Mouse (Mus musculus) kidney, postnatal 0 days (tissue): ENCODE results near the gene Slc6a3. TPM values are rescaled to one million over a fixed set of nuclear protein-coding genes. Genes with fewer than 3 reads are reported as not detected.

Source experiments
- ATAC-seq: fragments of 200-750 bp; cut with Nextera tagmentation; replicated peaks from 2 replicates; pipeline ENCODE4 v1.8.0; 2017; ENCODE audit warnings: low read depth, moderate number of reproducible peaks, moderate TSS enrichment, moderate library complexity; ENCODE audit not compliant: low FRiP score
- DNase-seq: peaks from one replicate; pipeline ENCODE4 v3.0.0-alpha.2; 2016; ENCODE audit warnings: low spot score
- H3K27ac ChIP-seq: fragments of 300-500 bp; sonication (generic); 2 replicates; pipeline ENCODE4 v1.5.1; 2014; ENCODE audit warnings: mild to moderate bottlenecking
- H3K27me3 ChIP-seq: fragments of 300-500 bp; sonication (generic); 2 replicates; pipeline ENCODE4 v1.6.1; 2014; ENCODE audit warnings: low read length, mixed read lengths; ENCODE audit not compliant: insufficient read depth
- H3K36me3 ChIP-seq: fragments of 300-500 bp; sonication (generic); 2 replicates; pipeline ENCODE4 v1.6.1; 2014; ENCODE audit warnings: low read length, mixed read lengths; ENCODE audit not compliant: insufficient read depth
- H3K4me1 ChIP-seq: fragments of 300-500 bp; sonication (generic); replicated peaks from 2 replicates; pipeline ENCODE4 v1.6.1; 2014; ENCODE audit warnings: antibody characterized with exemption, low read length, mixed read lengths; ENCODE audit not compliant: insufficient read depth
- H3K4me2 ChIP-seq: fragments of 300-500 bp; sonication (generic); 2 replicates; pipeline ENCODE4 v1.6.1; 2014; ENCODE audit warnings: mild to moderate bottlenecking, low read length, moderate library complexity, mixed read lengths
- H3K4me3 ChIP-seq: fragments of 300-500 bp; sonication (generic); replicated peaks from 2 replicates; pipeline ENCODE4 v1.5.1; 2014; ENCODE audit warnings: low read depth, low read length
- H3K9ac ChIP-seq: fragments of 300-500 bp; sonication (generic); 2 replicates; pipeline ENCODE4 v1.6.1; 2014; ENCODE audit warnings: low read depth, low read length
- H3K9me3 ChIP-seq: fragments of 300-500 bp; sonication (generic); replicated peaks from 2 replicates; pipeline ENCODE4 v1.6.1; 2016; ENCODE audit warnings: low read length, inconsistent platforms, mixed read lengths
- CTCF ChIP-seq: IDR thresholded peaks from 2 replicates; pipeline ENCODE4 v1.5.1; 2016; ENCODE audit warnings: antibody characterized with exemption, low read depth, mild to moderate bottlenecking, moderate library complexity
- WGBS: fragments of 180-500 bp; shearing (Covaris S2); extraction: QIAGEN DNeasy Blood & Tissue Kit; methylation state at CpG from one replicate; pipeline ENCODE4 v1.1.7; 2014; 5-methylcytosine and 5-hydroxymethylcytosine counted together
- polyA plus RNA-seq: library from polyadenylated mRNA; unstranded; fragments of >200 nt; fragmentation: Nextera tagmentation; extraction: Ambion mirVana; gene quantifications from 2 replicates; pipeline ENCODE4 v1.2.1, GENCODE M21; 2015

The Slc6a3 gene
- not detected in 2 replicates for polyA plus RNA-seq

DNA sequence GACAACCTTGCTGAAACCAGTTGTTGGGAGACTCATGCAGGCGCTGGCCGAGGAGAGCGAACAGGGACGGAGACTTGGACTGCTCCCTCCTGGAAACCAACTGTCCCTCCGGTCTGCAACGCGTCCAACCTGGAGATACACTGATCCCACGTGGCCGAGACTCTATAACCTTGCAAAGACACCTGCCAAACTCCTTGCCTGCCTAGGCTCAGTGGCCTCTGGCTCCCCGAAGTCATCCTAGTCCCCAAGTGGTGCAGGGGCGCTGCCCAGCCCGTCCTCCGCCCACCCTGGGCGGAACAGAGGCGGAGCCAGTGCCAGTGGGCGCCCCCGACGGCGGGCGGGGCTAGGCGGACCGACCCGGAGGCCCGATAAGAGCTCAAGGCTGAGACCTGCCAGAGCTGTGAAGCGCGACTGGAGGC lies at the start of gene Slc6a3:
TSS of gene Slc6a3 (plus strand) at position 345 of the 419 bp plus-strand sequence.
- WGBS, result under 1% methylated on average over 26 of the region's 26 CpGs
- ATAC-seq, result peak; percentile 71; the same call in 1 of the 2 replicates
- no peaks in the 10 kb centered on the region for H3K36me3 ChIP-seq
- TF ChIP-seq CTCF, result no peak
- no peak within 1 kb of the TSS for H3K27ac ChIP-seq
- H3K4me2 ChIP-seq, result peak within 1 kb of the TSS; percentile 67
- H3K27me3 ChIP-seq, result peaks cover 28% of the 10 kb centered on the region; the same call in 1 of the 2 replicates
- H3K4me1 ChIP-seq, result 0 out of 2 replicates have a peak, but pooled peaks cover 3% of the 10 kb centered on the region
- DNase-seq, result peak; percentile 20
- no peak within 1 kb of the TSS; the same call in 1 of the 2 replicates for H3K9ac ChIP-seq
- no peaks in the 10 kb centered on the region for H3K9me3 ChIP-seq
- peak within 1 kb of the TSS; percentile 28 for H3K4me3 ChIP-seq

DNA sequence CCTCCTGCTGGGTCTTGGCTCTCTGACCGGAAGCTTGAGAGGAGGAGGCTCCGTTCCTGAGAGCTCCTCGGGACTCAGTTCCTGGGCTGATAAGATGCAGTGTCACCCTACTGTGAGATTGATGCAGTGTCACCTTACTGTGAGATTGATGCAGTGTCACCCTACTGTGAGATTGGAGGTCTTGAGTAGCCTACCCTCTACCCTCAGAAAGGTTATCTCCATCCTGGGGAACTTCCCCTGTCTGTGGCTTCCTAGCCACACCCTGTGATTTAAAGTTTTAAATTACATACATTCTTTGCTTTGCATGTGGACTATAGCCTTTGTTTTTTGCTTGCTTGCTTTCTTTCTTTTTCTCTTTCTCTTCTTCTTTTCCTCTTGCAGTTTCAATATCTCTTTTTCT lies 48.4 kb upstream of the Slc6a3 start:
- Histone ChIP-seq H3K27ac (no peak overlapping the region), H3K4me1 (no peaks in the 10 kb centered on the region), H3K36me3 (peaks cover 33% of the 10 kb centered on the region), H3K9me3 (no peaks in the 10 kb centered on the region), H3K4me2 (no peak overlapping the region), H3K9ac (no peak overlapping the region), H3K27me3 (no peaks in the 10 kb centered on the region), H3K4me3 (no peak overlapping the region)
- DNase-seq, result no peak
- WGBS, result 64% methylated on average over 3 of the region's 3 CpGs
- no peak for TF ChIP-seq CTCF
- ATAC-seq, result no peak

DNA sequence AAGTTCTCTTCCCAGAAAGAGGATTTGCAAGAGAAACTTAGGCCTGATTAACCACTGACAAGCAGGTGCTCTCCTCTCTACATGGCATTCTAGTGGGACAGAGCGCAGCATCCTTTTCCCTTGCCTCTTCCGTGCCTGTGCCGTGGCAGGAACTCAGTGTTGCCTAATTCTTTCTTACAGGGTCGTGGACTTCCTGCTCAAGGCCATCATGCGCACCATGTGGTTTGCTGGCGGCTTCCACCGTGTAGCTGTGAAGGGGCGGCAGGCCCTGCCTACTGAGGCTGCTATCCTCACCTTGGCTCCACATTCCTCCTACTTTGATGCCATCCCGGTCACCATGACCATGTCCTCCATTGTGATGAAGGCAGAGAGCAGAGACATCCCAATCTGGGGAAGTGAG lies 47.8 kb upstream of the Slc6a3 start:
- H3K36me3 ChIP-seq, result peaks cover 33% of the 10 kb centered on the region
- no peaks in the 10 kb centered on the region for H3K9me3 ChIP-seq
- H3K4me3 ChIP-seq, result no peak overlapping the region
- no peaks in the 10 kb centered on the region for H3K27me3 ChIP-seq
- H3K27ac ChIP-seq, result no peak overlapping the region
- DNase-seq (no peak), ATAC-seq (no peak)
- H3K4me1 ChIP-seq, result no peaks in the 10 kb centered on the region
- no peak overlapping the region for H3K9ac ChIP-seq
- 80% methylated on average over 9 of the region's 9 CpGs for WGBS
- H3K4me2 ChIP-seq, result no peak overlapping the region
- no peak for TF ChIP-seq CTCF

DNA sequence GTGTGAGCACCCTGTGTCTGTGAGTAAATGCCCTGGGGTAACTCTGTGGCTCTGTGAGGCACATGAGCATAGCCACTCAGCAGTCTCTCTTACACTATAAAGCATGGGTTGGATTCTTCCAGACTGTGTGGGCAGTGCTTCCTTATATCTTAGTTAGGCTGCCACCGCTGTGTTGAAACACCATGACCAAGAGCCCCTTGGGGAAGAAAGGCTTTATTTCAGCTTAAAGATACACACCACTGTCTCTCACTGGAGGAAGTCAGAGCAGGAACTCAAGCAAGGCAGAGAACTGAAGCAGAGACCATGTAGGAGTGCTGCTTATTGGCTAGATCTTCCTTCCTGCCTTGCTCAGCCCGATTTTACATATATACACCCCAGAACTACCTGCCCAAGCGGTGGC lies 46.6 kb upstream of the Slc6a3 start:
- no peak for DNase-seq
- no peak overlapping the region for H3K27ac ChIP-seq
- H3K36me3 ChIP-seq, result peaks cover 37% of the 10 kb centered on the region
- WGBS, result 89% methylated on average over 3 of the region's 3 CpGs
- no peaks in the 10 kb centered on the region for H3K27me3 ChIP-seq
- H3K9ac ChIP-seq, result no peak overlapping the region
- H3K4me1 ChIP-seq, result no peaks in the 10 kb centered on the region
- H3K4me3 ChIP-seq, result no peak overlapping the region
- no peak overlapping the region for H3K4me2 ChIP-seq
- ATAC-seq, result no peak
- no peak for TF ChIP-seq CTCF
- no peaks in the 10 kb centered on the region for H3K9me3 ChIP-seq

DNA sequence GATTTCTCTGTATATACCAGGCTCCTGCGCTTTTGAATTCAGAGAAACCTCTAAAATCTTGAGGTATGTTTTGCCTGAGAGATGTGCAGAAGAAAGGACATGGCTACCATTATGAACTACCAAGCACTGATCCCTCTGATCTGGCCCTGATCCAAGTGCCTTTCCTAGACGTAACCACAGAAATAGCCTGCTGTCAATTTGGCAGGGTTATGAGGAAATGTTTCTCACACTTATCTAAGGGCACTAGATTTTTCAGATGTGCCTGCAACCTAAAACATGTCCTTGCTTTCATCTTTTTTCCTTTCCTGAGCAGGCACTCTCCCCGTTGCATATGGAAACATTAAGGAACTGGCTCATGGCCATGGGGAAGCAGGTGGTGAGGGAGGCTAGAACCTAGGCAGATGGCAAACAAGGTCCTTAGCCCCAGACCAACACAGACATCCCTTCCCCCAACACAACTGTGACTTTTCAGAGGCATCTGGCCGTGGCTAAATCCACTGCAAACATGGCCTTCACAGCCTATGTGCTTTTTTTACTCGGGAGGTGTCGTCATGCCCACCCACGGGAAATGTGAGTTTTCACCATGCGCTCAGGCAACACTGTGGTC lies 45.9 kb upstream of the Slc6a3 start:
- no peak overlapping the region for H3K9ac ChIP-seq
- WGBS, result 86% methylated on average over 8 of the region's 8 CpGs
- H3K4me3 ChIP-seq, result no peak overlapping the region
- no peaks in the 10 kb centered on the region for H3K27me3 ChIP-seq
- DNase-seq (no peak), ATAC-seq (no peak)
- no peak for TF ChIP-seq CTCF
- H3K36me3 ChIP-seq, result peaks cover 41% of the 10 kb centered on the region
- no peak overlapping the region for H3K4me2 ChIP-seq
- no peaks in the 10 kb centered on the region for H3K4me1 ChIP-seq
- no peak overlapping the region for H3K27ac ChIP-seq
- H3K9me3 ChIP-seq, result no peaks in the 10 kb centered on the region

DNA sequence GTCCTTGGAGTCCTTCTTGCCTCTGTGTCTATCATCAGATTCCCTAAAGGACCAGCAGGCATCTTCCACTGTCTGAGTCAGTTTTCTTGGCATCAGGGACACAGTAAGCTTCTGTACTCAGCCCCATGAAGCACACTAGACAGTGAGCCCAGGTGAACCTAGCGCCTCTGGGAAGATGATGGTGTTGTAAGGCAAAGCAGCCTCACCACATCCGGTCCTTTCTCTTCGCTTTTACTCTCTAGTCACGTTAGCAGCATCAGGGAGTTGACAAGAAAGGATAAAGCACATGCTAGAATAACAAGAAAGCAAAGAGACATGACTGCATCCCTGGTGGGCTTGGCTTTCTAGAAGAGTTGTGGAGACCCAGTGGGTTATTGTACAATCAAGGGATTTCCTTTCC lies 43.4 kb upstream of the Slc6a3 start:
- TF ChIP-seq CTCF, result no peak
- WGBS, result 91% methylated on average over 4 of the region's 4 CpGs
- H3K4me2 ChIP-seq, result no peak overlapping the region
- no peak overlapping the region for H3K27ac ChIP-seq
- no peaks in the 10 kb centered on the region for H3K4me1 ChIP-seq
- no peak overlapping the region for H3K4me3 ChIP-seq
- no peak for DNase-seq
- no peak for ATAC-seq
- peaks cover 38% of the 10 kb centered on the region for H3K36me3 ChIP-seq
- no peaks in the 10 kb centered on the region for H3K27me3 ChIP-seq
- no peak overlapping the region for H3K9ac ChIP-seq
- no peaks in the 10 kb centered on the region for H3K9me3 ChIP-seq

DNA sequence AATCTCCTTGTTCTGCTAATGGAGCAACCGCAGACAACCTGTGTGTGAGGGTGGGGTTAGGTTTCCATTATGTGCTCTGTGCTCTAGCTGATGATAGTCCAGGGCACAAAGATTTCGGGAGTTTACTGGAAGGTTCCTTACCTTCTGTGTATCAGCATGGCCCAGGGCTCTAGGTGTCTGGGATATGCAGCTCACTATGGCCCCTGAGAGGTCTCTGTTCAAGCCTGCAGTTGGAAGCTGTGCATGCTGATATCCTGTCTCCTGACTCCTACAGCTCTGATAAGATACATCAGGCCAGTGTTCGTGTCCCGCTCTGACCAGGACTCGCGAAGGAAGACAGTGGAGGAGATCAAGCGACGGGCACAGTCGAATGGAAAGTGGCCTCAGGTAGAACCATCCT lies 42.0 kb upstream of the Slc6a3 start:
- Histone ChIP-seq H3K4me1 (no peaks in the 10 kb centered on the region), H3K4me3 (no peak overlapping the region), H3K27ac (no peak overlapping the region), H3K4me2 (no peak overlapping the region), H3K9me3 (no peaks in the 10 kb centered on the region), H3K27me3 (no peaks in the 10 kb centered on the region), H3K36me3 (peaks cover 35% of the 10 kb centered on the region), H3K9ac (no peak overlapping the region)
- 96% methylated on average over 9 of the region's 9 CpGs for WGBS
- ATAC-seq, result no peak
- no peak for DNase-seq
- TF ChIP-seq CTCF, result no peak
